Mouse (Mus musculus) liver, postnatal 0 days (tissue): Measurements from ENCODE around the gene Radil.

Experiments used
- CTCF ChIP-seq: sonication (generic); IDR thresholded peaks from 2 replicates; pipeline ENCODE4 v1.5.1; 2016; ENCODE audit warnings: antibody characterized with exemption, low read depth
- EP300 ChIP-seq: IDR thresholded peaks from 2 replicates; pipeline ENCODE4 v1.6.1; 2016; ENCODE audit warnings: antibody characterized with exemption, low read depth, mild to moderate bottlenecking

DNA sequence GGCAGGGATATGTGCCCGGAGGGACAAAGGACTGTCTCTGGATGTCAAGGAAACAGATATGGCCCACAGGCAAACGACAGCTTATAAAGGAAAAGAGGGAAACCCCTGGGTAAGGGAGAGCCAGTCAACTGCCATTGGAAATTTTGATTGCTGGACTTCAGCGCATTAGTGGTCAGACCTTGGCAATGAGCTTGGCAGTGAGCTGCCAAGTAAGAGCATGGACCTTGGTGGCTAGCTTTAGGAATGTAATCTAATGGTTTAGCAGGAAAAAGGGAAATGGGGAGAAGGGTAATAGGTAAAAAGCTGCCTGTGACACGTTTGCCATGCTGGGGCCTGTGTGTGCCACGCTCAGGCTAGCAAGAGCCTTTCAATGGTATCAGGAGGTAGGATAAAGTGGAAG, 5.0 kb upstream of the Radil start:
- no peak for TF ChIP-seq CTCF
- TF ChIP-seq EP300, result no peak
